ENCODE assay signal across 17 mouse cellular contexts in the genomic region with DNA sequence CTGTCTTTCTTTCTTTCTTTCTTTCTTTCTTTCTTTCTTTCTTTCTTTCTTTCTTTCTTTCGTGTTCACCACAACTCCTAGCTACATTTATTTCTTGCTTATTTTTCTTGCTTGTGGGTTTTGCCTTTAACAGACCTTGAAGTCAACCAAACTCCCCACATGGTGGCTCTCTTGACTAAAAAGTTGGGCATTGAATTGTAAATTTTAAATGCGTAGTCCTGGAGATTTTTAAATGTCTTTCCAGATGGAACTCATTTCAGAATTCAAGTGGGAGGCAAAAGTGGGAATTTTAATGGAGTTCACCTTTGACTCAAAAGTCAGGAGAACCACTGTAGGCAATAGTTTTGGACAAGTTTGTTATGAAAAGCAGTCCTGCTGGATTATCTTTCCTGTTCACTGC. TPM values are rescaled to one million over a fixed set of nuclear protein-coding genes. Genes with fewer than 3 reads are reported as not detected.
DNase-seq lines count a peak whose midpoint lies in the region; ATAC-seq and TF ChIP-seq lines count a peak whose summit lies in the region.
"Had no signal": no experiment of that assay in that cellular context is flagged by ENCODE, and none has a peak within 500 bp of the region (broad histone marks: within the 10 kb centered on the region; RNA-seq: fewer than 3 reads in every experiment).

No protein-coding gene starts in this region.

- no peak for TF ChIP-seq POLR2A in brain, embryonic 14.5 days (IDR thresholded peaks at IDR 0.05; ENCODE audit: borderline replicate concordance, extremely low read depth, insufficient read depth, insufficient read length, poor library complexity, severe bottlenecking)

- H3K4me1 ChIP-seq in forebrain, embryonic 14.5 days (ENCODE audit: control insufficient read depth, insufficient read depth, low read length) = no peaks in the 10 kb centered on the region
- H3K4me1 ChIP-seq in forebrain, embryonic 15.5 days = peaks cover 29% of the 10 kb centered on the region
- H3K4me1 ChIP-seq in liver, postnatal 0 days (ENCODE audit: insufficient read depth) = no peaks in the 10 kb centered on the region
- H3K4me1 ChIP-seq: liver, embryonic 13.5 days had no signal

- H3K27me3 ChIP-seq in forebrain, embryonic 14.5 days (replicated peaks; ENCODE audit: control insufficient read depth, insufficient read depth, low read length) = peaks cover 23% of the 10 kb centered on the region
- H3K27me3 ChIP-seq in forebrain, embryonic 15.5 days = peaks cover 28% of the 10 kb centered on the region
- H3K27me3 ChIP-seq in liver, postnatal 0 days (ENCODE audit: insufficient read depth, low read length) = peaks cover 23% of the 10 kb centered on the region

- H3K27ac ChIP-seq in forebrain, embryonic 14.5 days (ENCODE audit: low read depth, low read length) = no peak overlapping the region
- no peak overlapping the region for H3K27ac ChIP-seq in forebrain, embryonic 15.5 days (replicated peaks)
- H3K27ac ChIP-seq in liver, postnatal 0 days (ENCODE audit: low read depth) = no peak overlapping the region
- H3K27ac ChIP-seq: liver, embryonic 13.5 days; neural tube, embryonic 13.5 days had no signal

- WGBS in forebrain, embryonic 14.5 days = 38% methylated on average over 2 of the region's 2 CpGs
- WGBS in forebrain, embryonic 15.5 days = 54% methylated on average over 2 of the region's 2 CpGs
- 46% methylated on average over 2 of the region's 2 CpGs for WGBS in liver, postnatal 0 days (ENCODE audit: insufficient replicate concordance)

- no peak; the same call in 1 of the 2 replicates for TF ChIP-seq CTCF in brain, embryonic 14.5 days (IDR thresholded peaks at IDR 0.05; ENCODE audit: borderline replicate concordance, extremely low read depth, insufficient read depth, insufficient read length)
- no peak for TF ChIP-seq CTCF in liver, postnatal 0 days (IDR thresholded peaks at IDR 0.05; ENCODE audit: low read depth)

- H3K4me3 ChIP-seq in forebrain, embryonic 14.5 days (ENCODE audit: low read depth, low read length) = no peak overlapping the region
- H3K4me3 ChIP-seq in forebrain, embryonic 15.5 days = no peak overlapping the region
- no peak overlapping the region for H3K4me3 ChIP-seq in liver, postnatal 0 days (ENCODE audit: low read depth, low read length)
- H3K4me3 ChIP-seq: liver, embryonic 13.5 days; neural tube, embryonic 13.5 days had no signal

- TF ChIP-seq EP300 in liver, postnatal 0 days (IDR thresholded peaks at IDR 0.05; ENCODE audit: low read depth) = no peak

- H3K4me2 ChIP-seq in forebrain, embryonic 14.5 days (ENCODE audit: low read length) = no peak overlapping the region
- no peak overlapping the region for H3K4me2 ChIP-seq in forebrain, embryonic 15.5 days (replicated peaks)
- no peak overlapping the region for H3K4me2 ChIP-seq in liver, postnatal 0 days (ENCODE audit: low read depth, low read length)
- H3K4me2 ChIP-seq: liver, embryonic 13.5 days; neural tube, embryonic 13.5 days had no signal

- ATAC-seq in forebrain, embryonic 14.5 days = no peak
- no peak for ATAC-seq in forebrain, embryonic 15.5 days (replicated peaks)
- ATAC-seq in liver, postnatal 0 days = no peak

- peak; percentile 75 for DNase-seq in forebrain, embryonic 14.5 days (ENCODE audit: low spot score)
- DNase-seq in layer of hippocampus, postnatal 14 days (ENCODE audit: low spot score in 2 of 2) = peak; percentile 3 to 58
- DNase-seq in layer of hippocampus, adult 8-10 months (ENCODE audit: low spot score in 2 of 2) = no peak
- DNase-seq in 3T3-L1 (ENCODE audit: low read depth, low spot score) = peak; percentile 26
- DNase-seq in brain, embryonic 14.5 days (ENCODE audit: low read depth) = peak; percentile 78
- no peak for DNase-seq in urinary bladder, postnatal 14 days (ENCODE audit: low spot score)
- no peak for DNase-seq in liver, postnatal 0 days
- DNase-seq: adrenal gland, postnatal 36 days; heart, adult 18-20 months; kidney, postnatal 10 days; liver, embryonic 13.5 days; lung, postnatal 4 days; thymus, adult 2 months had no signal

- no peaks in the 10 kb centered on the region for H3K36me3 ChIP-seq in forebrain, embryonic 14.5 days (ENCODE audit: control insufficient read depth, insufficient read depth, low read length)
- H3K36me3 ChIP-seq in forebrain, embryonic 15.5 days = no peaks in the 10 kb centered on the region
- no peaks in the 10 kb centered on the region for H3K36me3 ChIP-seq in liver, postnatal 0 days (replicated peaks; ENCODE audit: insufficient read depth, low read length)
- H3K36me3 ChIP-seq: liver, embryonic 13.5 days; neural tube, embryonic 13.5 days had no signal

- no peak overlapping the region for H3K9ac ChIP-seq in forebrain, embryonic 14.5 days (ENCODE audit: low read length)
- H3K9ac ChIP-seq in forebrain, embryonic 15.5 days (replicated peaks) = no peak overlapping the region
- no peak overlapping the region for H3K9ac ChIP-seq in liver, postnatal 0 days (replicated peaks)
- H3K9ac ChIP-seq: liver, embryonic 13.5 days; neural tube, embryonic 13.5 days had no signal

- H3K9me3 ChIP-seq in forebrain, embryonic 14.5 days (replicated peaks; ENCODE audit: control insufficient read depth, low read length) = no peaks in the 10 kb centered on the region
- H3K9me3 ChIP-seq in forebrain, embryonic 15.5 days = no peaks in the 10 kb centered on the region
- no peaks in the 10 kb centered on the region for H3K9me3 ChIP-seq in liver, postnatal 0 days (ENCODE audit: low read length)
- H3K9me3 ChIP-seq: liver, embryonic 13.5 days; neural tube, embryonic 13.5 days had no signal

RNA-seq across cellular contexts. Expression of gene Adcyap1, which starts 2.0 kb away (rescaled TPM):
- polyA plus RNA-seq in forebrain, embryonic 14.5 days (2014; fragmentation: Nextera tagmentation; extraction: Ambion mirVana) = 9.6 and 10.9 TPM in 2 replicates
- polyA plus RNA-seq in forebrain, embryonic 15.5 days (2015; fragmentation: Nextera tagmentation; extraction: Ambion mirVana) = 6.6 and 7.1 TPM in 2 replicates
- 1 to 10 TPM; 6.4 to 6.7 TPM for total RNA-seq in layer of hippocampus, postnatal 14 days (2021)
- total RNA-seq in layer of hippocampus, adult 8-10 months (2022) = 10 to 100 TPM in 3 of 4 experiments, 1 to 10 TPM in 1; 6.7 to 15.3 (median 13.6) TPM
- 12.7 and 20.2 TPM in 2 replicates for polyA plus RNA-seq in brain, embryonic 14.5 days (2012; rRNA removed)
- polyA plus RNA-seq in liver, postnatal 0 days (2015; fragmentation: Nextera tagmentation; extraction: Ambion mirVana) = not detected in 2 replicates
- total RNA-seq: heart, adult 18-20 months; MEL had no signal
- polyA plus RNA-seq: heart, embryonic 16.5 days had no signal

Comparison
In these comparisons a context has a peak if more than half of its experiments do, and no peak if none do; other contexts are left out.
1. DNase-seq: peak in forebrain, embryonic 14.5 days (single experiment), layer of hippocampus, postnatal 14 days (2 of 2), 3T3-L1 (single experiment) and brain, embryonic 14.5 days (single experiment); none in layer of hippocampus, adult 8-10 months (0 of 2), urinary bladder, postnatal 14 days (single experiment) and liver, postnatal 0 days (single experiment).